Mouse (Mus musculus) right cerebral cortex, adult 2 months (tissue): Measurements from ENCODE around the gene Shc1.

Source experiments
- DNase-seq, 2 experiments: peaks; one replicate each; pipeline ENCODE4 v3.0.0; 2021 to 2022; ENCODE audit warnings: low spot score in 2 of 2

The Shc1 gene

DNA sequence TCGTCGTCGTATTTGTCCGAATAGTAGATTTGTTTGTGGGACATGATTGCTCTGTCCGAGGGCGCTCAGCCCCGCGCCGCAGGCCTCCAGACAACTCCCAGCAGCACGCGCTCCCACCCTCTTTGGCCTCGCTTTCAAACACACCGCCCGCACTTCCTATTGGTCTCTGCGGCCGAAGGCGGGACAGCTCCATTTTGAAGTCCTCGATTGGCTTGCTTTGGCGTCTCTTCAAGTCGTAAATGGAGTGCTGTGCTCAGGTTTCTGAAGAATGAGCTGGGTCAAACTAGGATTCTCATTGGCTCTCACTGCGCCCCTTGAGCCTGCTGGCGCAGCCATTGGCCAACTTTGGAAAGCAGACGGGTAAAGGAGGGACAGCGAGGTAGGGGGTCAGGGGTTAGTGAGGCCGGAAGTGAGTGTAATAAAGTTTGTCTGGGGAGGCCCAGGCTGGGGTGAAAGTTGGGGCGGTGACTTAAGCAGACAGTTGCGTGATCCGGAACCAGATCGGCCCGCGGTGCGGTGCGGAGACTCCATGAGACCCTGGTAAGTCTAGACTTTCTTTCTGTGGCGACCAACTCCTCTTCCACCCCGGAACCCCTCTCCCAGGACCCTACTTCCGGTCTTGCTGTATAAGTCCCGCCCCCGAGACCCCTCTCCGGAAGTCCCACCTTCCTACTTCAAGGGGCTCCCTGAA, at the start of gene Shc1, which contains the start of gene Cks1b:
Gene Shc1 (plus strand): TSS at position 274 of the 691 bp plus-strand sequence.
Gene Cks1b (minus strand): TSS at position 214 of the 691 bp plus-strand sequence.
- DNase-seq, result peak; percentile 93

DNA sequence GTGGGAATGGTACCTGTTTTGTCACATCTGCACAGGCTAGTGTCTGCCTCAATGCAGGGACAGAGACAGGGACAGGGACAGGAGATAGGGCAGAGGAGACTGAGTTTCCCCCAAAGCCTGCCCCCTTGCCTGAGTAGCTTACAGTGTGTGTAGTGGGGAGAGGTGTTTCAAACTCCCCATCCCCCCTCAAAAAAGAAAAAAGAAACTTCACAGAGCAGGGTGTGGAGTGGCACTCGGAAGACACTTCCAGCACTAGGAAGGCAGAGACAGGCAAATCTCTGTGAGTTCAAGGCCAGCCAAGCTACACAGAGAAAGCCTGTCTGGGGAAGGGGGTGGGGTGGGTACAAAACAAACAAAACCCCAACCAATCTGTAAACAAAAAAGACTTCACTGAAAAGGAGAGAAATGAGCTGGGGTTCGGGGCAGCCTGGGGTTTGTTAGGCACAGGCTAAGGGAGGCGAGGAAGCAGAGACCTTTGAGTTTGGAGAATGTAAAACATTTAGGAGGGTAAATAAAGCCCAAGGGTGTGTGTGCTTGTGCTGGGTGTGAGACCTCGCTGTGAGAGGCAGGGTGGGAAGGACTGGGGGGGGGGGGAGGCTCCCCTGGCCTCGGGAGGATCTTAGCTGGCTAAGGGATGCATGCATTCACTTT, 44.5 kb upstream of the Shc1 start:
- DNase-seq, result no peak

DNA sequence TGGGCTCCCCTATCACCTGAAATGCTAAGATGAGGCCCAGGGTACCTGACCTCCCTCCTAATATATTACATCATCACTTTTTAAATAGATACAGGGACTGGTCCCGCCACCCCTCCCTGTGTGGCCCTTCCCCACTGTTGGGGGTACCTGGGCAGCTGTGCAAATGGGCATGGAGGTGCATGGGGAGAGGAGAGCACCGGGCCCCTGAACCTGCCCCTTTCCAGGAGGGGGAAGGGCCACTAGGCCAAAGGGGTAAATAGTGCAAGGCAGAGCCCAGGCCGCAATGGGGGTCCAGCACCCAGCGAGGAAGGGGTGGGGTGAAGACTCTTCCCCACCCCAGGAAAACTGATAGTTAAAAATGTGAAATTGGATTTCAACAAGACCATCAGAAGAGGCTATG, 40.4 kb upstream of the Shc1 start:
- DNase-seq, result no peak

DNA sequence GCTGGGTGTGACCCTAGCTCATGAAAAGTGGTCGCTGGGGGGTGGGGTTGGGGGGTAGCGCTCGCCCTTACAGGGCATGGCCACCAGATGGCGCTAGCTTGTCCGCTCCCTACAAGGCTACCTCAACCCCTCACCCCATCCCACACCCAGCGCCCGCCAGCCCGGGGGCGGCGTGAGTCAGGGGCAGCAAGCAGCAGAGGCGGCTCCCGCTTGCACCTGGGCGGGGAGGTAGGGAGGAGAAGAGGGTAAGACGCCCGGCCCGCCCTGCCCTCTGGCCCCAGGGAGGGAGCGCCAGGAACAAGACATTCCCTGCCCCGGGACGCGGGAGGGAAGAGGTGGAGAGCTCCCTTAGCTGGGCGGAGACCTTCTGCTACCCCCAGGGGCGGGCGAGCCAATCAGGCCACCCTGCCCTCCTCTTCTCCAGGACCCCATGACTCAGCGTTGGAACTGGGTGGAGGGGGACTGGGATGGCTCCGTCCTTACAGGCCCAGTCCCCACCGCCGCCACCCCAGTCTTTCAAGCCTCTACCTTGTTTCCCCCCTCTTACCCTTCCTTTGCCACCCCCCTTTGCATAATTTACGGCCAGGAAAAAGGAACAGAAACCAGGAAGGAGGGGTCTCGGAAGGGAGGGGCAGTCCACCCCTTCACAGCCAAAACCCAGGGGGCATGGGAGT, 39.7 kb upstream of the Shc1 start:
- peak; percentile 66 to 73 for DNase-seq

GRCm38 (mm10) chr3:89379388-89380131, 38.7 kb upstream of the Shc1 start:
- DNase-seq, result no peak

DNA sequence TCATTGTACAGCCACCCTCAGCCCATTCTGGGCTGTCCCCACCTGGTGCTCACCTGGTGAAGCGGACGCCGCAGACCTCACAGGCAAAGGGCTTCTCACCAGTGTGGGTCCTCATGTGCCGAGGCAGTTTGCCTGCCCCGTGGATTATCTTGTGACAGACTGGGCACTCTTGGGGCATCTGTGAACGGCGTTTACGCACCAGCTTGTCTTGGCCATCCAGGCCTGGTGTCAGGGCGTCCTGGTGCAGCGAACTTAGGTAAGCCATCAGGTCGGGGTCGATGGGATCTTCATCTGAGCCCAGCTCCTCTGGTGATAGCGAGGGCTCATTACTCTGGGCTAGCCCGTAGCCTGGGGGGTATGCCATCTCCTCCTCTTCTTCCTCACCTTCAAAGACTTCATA, 38.0 kb upstream of the Shc1 start:
- no peak for DNase-seq

DNA sequence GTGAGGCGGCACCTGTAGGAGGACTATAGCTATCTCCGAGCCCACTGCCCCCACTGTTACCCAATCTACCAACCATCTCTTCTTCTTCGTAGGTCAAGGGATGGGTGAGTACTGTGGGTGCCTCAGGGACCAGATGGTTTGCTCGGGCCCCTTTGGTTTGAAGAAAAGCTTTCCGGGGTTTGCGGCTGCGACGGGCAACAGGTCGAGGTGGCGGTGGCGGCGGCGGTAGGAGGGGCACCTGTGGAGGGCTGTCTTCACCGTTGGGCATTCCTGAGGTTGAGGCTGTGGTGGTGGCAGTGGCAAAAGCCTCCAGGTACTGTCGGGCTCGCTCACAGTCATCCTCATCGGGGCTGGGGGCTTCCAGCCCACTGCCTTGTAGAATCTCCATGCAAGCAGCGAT, 37.5 kb upstream of the Shc1 start:
- no peak for DNase-seq

DNA sequence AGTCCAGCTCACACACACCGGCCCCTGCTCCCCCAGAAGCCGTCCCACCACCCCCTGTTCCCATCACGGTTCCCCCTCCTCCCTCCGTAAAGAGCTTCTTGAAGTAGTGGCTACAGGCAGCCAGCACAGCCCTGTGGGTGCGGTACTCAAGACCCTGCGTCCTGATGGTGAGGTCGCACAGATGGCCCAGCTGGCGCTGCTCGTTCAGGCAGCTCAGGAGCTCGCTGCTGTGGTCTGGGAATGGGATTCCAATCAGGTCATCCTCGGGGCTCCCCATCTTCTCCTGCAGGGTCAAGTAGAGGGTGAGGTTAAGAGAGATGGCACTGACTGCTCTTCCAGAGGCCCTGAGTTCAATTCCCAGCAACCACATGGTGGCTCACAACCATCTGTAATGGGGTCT, 37.0 kb upstream of the Shc1 start:
- DNase-seq, result no peak

DNA sequence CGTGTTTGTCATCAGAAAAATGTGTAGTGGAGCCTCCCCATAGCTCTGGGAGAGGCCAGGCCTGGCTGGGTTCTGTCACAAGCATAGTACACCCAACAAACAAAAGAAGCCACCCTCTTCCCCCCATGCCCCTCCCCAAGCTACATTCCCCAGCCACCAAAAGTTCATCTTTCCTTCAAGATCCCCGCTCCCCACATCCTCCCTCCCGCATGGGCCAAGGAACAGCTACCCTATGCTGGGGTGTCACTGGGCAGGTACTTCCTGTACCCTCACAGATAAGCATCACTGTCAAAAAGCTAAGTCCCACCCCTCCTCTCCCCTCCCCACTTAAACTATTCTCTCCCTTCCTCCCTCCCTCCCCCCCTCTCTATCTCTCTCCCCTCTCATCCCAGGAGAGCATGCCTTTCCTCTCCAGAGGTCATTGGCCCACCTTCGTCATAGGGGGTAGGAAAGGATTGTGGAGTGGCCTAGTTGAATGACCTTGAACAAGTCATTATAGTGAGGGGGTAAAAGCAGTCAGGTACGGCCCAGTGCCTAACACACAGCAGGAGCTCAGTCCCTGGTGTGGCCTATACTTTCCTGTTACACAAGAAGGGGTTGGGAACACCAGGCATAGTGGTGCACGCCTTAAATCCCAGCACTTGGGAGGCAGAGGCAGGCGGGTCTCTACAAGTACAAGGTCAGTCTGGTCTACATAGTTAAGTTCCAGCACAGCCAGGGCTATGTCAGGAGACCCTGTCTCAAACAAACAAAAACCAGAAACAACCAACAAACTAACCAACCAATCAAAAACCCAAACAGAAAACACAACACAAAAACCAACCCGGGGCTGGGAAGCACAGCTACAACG, 36.0 kb upstream of the Shc1 start:
- DNase-seq, result no peak

GRCm38 (mm10) chr3:89382950-89383349, 35.3 kb upstream of the Shc1 start:
- DNase-seq, result no peak

DNA sequence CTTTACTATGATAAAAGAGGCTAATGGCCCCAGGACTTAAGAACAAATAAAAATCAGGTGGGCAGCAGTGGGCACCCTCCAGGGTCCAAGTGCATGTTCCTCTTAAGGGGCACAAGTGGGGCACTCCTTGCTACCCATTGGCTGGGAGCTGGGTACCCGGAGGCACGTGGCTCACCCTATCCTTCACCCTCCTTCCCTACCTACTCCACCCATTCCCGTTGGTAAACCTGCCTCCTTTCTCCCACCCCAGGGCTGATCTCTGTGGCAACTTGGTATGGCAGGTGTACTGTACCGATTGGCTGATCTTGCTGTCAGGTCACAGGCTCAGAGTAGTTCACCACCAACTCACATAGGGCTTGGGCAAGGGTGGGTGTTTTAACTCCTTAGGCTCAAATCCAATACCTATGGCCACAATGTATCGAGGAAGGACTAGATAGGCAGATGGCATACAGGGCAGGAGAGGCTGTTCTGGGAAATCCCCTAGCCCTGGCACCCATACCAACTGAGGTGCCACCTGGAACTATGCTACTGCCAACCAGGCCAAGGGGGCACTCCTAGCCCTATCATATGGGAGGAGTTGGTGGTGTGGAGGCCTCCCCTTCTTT, 34.5 kb upstream of the Shc1 start:
- no peak for DNase-seq

- no peak for DNase-seq
Measured at GRCm38 (mm10) chr3:89384331-89385076, 33.7 kb upstream of the Shc1 start.

DNA sequence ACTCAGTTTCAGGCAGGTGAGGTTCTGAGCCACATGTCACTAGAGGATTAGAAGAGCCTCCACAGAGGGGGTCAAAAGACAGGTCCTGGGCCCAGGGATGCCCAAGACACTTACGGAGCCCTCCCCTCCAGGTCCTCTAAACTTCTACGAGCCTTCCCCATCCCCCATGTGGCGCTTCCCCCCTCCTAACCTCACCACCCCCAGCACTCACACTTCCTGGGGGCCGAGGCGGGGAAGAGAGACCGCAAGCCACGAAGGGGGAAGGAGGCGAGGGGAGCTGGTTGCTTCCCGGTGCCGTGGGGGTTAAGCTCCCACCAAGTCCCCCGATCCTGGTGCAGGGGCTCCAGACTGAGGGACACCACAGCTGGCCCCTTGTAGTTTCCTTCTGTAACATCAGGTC, 32.8 kb upstream of the Shc1 start:
- no peak for DNase-seq

DNA sequence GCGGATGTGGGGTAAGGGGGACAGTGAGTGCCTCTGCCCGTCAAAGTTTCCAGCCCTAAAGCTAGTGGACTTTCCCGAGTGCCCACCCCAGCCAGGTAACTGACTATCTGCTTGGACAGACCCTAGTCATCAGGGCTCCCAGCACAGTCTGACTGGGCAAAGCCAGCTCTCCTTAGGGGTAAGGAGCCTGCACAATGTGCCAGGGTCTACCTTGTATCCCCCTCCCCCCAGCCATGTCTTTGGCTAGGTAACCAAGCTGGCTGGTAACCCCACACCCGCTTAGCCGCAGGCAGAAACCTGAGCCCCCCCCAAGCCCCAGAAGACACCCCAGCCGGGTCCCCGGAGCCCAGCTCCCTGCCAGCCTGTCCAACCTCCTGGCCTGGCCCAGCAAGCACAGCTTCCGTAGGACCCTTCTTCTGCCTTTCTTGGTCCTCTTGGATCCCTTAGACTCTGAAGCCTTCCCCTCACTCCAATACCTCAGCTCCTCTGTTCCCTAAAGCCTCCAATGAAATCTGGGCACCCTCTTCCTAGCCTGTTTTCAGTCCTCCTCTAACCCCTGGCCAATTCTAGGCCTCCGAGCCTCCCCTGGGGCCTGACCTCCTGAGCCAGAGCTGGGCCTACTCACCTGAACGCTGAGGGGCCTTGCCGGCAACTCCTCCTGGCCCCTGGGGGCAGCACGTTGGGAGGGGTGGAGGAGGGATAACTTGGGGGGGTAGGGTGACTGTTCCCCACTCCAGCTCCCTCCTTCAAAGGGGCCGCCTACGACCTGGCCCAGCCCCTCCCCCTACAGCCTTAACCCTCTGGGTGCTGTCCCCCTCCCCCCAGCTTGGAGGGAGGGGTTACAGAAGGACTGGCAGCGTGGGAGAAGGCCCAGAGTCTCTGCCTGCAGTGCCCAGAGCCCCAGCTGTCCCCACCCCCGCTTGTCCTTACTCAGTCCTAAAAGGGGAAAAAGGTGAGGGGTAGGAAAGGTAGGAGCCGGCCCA, 31.5 kb upstream of the Shc1 start:
- DNase-seq, result no peak

- DNase-seq, result no peak
Measured at GRCm38 (mm10) chr3:89387632-89388031, 30.6 kb upstream of the Shc1 start.

GRCm38 (mm10) chr3:89388134-89388881, 29.9 kb upstream of the Shc1 start:
- peak in 1 of 2 experiments; percentile 33 for DNase-seq

- peak in 1 of 2 experiments; percentile 34 for DNase-seq
Measured at GRCm38 (mm10) chr3:89388901-89389740, 29.1 kb upstream of the Shc1 start.
